Mouse (Mus musculus): Measurements from ENCODE around the gene Gm10644. TPM values are rescaled to one million over a fixed set of nuclear protein-coding genes. Genes with fewer than 3 reads are reported as not detected.
A peak's percentile ranks its signal among the peaks of the same experiment; 100 is the strongest.
"Not testable (repeated sequence)": the region's sequence is repeated elsewhere in the genome, so short reads cannot be mapped to it uniquely, and the experiment has no call there.

Gm10644 gene
- under 1 TPM; 0.53 to 0.66 TPM for total RNA-seq (2021)
- long read RNA-seq, experiment 1, partial matches to known transcripts = 0 of 6 reads
- long read RNA-seq, experiment 1, other reads (novel, unspliced or antisense) = 6 of 6 reads
- long read RNA-seq, experiment 2, partial matches to known transcripts = 0 of 8 reads
- long read RNA-seq, experiment 2, other reads (novel, unspliced or antisense) = 8 of 8 reads

- DNase-seq (ENCODE audit: low spot score in 2 of 2) = peak; percentile 97 to 98
Measured at GRCm38 (mm10) chr8:83955106-83955957, at the start of gene Gm10644, which contains the start of gene Asf1b. Gm10644 (minus strand) TSS chr8:83955205. Asf1b (plus strand) TSS chr8:83955507.

DNA sequence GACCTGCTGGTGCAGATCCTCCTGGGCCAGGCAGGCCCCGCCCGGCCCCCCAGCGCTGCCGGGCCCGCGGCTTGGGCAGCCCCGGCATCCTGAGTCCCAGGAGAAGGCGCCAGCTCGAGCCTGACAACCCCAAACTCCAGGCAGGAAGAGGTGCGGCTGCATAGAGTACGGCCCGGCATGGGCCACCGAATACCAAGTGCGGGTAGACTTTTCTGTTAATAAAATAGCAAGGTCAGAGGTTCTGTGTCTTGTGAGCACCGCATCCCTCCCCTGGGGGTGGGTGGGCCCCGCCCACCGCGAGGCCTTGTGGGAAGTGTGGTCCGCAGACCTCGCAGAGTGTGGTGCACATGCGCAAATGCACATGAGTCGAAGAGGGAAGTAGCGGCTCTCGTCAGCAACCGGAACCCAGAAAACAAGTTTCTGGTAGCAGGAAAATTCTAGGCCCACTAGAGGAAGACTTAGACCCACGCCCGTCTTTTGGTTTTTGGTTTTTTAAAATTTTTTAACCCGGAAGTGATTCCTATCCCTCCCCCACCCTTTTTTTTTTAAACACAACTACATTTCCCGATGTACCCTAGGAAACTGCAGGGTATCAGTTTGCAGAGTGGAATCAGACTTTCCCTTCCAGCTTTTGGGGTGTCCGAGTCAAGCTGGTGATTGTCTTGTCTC is 49.7 kb upstream of the Gm10644 start:
- peak; percentile 91 to 92 for DNase-seq (ENCODE audit: low spot score in 2 of 2)

- no peak for DNase-seq (ENCODE audit: low spot score in 2 of 2)
Measured at GRCm38 (mm10) chr8:84003612-84004246, 48.7 kb upstream of the Gm10644 start.

- no peak for DNase-seq (ENCODE audit: low spot score in 2 of 2)
Measured at GRCm38 (mm10) chr8:84002957-84003611, 48.1 kb upstream of the Gm10644 start.

- no peak for DNase-seq (ENCODE audit: low spot score in 2 of 2)
Measured at GRCm38 (mm10) chr8:84001281-84002000, 46.4 kb upstream of the Gm10644 start, which contains the start of gene 1700067K01Rik. 1700067K01Rik (plus strand) TSS chr8:84001502.

GRCm38 (mm10) chr8:83999825-84000224 is 44.8 kb upstream of the Gm10644 start:
- DNase-seq (ENCODE audit: low spot score in 2 of 2) = no peak

DNA sequence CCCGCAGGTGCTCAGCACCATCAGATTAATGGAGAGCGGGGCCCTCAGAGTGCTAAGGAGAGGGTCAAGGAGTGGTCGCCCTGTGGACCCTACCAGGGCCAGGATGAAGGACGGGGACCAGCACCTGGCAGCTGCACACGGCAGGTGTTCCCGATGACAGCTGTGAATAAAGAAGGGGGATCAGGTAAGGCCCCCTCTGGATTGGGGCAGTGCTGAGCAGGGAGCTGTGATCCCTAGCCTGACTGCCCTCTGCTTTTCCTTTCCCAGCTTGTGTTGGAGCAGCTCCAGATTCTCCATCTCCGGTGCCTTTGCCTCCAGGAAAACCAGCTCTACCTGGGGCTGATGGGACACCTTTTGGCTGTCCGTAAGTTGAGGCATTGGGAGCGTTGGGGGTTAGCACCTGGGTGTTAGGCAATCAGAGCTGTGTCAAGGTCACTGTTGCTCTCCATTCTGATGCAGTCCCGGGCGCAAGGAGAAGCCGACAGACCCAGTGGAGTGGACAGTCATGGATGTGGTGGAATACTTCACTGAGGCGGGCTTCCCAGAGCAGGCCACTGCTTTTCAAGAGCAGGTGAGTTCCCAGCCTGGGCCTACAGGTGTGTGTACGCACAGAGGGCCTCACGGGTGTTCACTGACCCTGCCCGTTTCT is 44.2 kb upstream of the Gm10644 start:
- no peak for DNase-seq (ENCODE audit: low spot score in 2 of 2)

- peak; percentile 40 to 59 for DNase-seq (ENCODE audit: low spot score in 2 of 2)
Measured at GRCm38 (mm10) chr8:83998231-83999056, 43.4 kb upstream of the Gm10644 start.

- peak; percentile 61 to 66 for DNase-seq (ENCODE audit: low spot score in 2 of 2)
Measured at GRCm38 (mm10) chr8:83997511-83998141, 42.6 kb upstream of the Gm10644 start, which contains the start of gene Samd1. Samd1 (plus strand) TSS chr8:83997672.

GRCm38 (mm10) chr8:83996567-83997505 is 41.8 kb upstream of the Gm10644 start:
- DNase-seq (ENCODE audit: low spot score in 2 of 2) = peak; percentile 64 to 77

DNA sequence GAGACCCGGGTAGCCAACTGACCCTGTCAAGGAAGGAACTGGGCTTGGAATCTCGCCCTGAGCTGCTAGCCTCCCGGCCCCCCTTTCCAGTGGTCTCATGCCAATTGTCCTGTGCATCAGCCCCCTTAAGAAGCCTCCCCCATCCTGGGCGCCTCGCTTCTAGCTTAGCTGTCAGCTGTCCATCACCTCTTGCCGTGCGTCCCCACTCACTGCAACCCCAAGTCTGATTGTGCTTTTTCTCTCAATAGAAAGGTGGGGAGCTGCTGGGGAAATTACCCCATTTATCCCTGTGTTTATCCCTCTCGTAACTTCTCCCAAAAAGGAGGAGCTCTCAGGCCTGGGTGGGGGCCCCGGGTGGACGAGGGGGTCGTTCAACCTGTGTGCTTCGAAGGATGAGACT is 41.0 kb upstream of the Gm10644 start:
- no peak for DNase-seq (ENCODE audit: low spot score in 2 of 2)

DNA sequence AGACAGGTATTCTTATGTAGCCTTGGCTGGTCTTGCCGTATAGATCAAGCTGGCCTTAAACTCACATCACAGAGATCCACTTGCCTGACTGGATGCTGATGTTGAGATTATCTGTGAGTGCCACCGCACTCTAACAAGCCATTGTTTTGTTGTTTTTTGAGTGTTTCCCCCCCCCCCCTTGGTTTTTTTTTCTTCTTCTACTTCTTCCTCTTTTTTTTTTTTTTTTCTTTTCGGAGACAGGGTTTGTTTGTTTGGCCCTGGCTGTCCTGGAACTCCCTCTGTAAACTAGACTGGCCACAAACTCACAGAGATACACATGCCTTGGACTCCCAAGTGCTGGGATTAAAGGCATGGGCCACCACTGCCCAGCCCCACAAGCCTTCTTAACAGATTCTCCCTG is 39.0 kb upstream of the Gm10644 start:
- no peak for DNase-seq (ENCODE audit: low spot score in 2 of 2)

DNA sequence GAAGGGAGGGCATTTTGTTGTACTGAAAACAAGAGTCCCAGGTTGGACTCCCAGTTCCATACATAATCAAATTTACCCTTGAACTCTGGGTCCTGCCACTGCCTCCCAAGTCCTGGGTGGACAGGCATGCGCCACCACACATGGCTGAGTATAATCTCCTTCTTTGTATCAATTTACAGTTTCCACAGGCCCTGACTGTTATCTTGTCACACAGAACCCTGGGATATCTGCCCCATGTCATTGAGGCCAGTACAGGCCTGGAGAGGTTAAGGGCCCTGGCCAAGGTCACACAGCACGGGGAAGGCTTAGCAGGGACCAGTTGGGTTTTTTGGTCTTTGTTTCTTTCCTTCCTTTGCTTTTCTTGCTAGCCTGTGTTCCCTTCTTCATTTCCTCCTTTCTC is 37.5 kb upstream of the Gm10644 start:
- no peak for DNase-seq (ENCODE audit: low spot score in 2 of 2)

DNA sequence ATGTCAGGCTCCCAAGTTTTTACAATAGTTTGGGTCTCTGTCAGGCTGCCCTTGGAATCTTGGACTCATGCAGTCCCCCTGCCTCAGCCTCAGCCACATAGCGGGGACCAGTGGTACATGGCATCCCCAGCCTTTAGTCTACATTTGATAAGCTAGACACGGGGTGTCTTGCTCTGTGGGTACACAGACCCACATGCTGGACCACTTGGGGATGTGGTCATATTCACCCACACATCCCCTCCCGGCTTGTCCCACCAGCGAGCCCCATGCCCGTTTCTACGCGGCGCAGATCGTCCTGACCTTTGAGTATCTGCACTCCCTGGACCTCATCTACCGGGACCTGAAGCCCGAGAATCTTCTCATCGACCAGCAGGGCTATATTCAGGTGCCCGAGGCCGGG is 35.2 kb upstream of the Gm10644 start:
- DNase-seq (ENCODE audit: low spot score in 2 of 2) = no peak

- DNase-seq (ENCODE audit: low spot score in 2 of 2) = no peak
Measured at GRCm38 (mm10) chr8:83989243-83989642, 34.2 kb upstream of the Gm10644 start.

DNA sequence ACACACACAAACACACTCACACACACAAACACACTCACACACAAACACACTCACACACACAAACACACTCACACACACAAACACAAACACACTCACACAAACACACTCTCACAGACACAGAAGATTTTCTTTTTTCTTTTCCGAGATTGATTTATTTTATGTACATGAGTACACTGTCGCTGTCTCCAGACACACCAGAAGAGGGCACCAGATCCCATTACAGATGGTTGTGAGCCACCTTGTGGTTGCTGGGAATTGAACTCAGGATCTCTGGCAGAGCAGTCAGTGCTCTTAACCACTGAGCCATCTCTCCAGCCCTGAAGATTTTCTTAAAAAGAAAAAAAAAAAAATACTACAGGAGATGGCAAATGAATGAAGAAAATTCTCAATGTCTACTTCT is 28.2 kb upstream of the Gm10644 start:
- not testable (repeated sequence) for DNase-seq (ENCODE audit: low spot score in 2 of 2)

- no peak for DNase-seq (ENCODE audit: low spot score in 2 of 2)
Measured at GRCm38 (mm10) chr8:83982449-83982848, 27.4 kb upstream of the Gm10644 start.

Data from left cerebral cortex, adult 18-20 months (tissue).